Mouse (Mus musculus): Measurements from ENCODE around the gene Bcas1.

- TF ChIP-seq CTCF (IDR thresholded peaks at IDR 0.05; ENCODE audit: borderline replicate concordance, insufficient read depth, low read length), result no peak
- TF ChIP-seq POLR2A (IDR thresholded peaks at IDR 0.05; ENCODE audit: low read depth, low read length), result no peak
These were observed 110.9 kb downstream of the Bcas1 start for GRCm38 (mm10) chr2:170316774-170317173.
